Mouse (Mus musculus) T-helper 17 cell (primary cell): Measurements from ENCODE around the gene Mid1.

ENCODE experiments used
- in situ Hi-C, 2 experiments: fragments of 300-600 bp; cut with MboI, MseI; formaldehyde crosslinking; loops; 1 replicate in 1 of 2; 2 replicates in 1 of 2; pipeline ENCODE4 v1.15.1; 2025; ENCODE audit warnings: high pct_unique_total_duplicates in 2 of 2

The Mid1 gene

DNA sequence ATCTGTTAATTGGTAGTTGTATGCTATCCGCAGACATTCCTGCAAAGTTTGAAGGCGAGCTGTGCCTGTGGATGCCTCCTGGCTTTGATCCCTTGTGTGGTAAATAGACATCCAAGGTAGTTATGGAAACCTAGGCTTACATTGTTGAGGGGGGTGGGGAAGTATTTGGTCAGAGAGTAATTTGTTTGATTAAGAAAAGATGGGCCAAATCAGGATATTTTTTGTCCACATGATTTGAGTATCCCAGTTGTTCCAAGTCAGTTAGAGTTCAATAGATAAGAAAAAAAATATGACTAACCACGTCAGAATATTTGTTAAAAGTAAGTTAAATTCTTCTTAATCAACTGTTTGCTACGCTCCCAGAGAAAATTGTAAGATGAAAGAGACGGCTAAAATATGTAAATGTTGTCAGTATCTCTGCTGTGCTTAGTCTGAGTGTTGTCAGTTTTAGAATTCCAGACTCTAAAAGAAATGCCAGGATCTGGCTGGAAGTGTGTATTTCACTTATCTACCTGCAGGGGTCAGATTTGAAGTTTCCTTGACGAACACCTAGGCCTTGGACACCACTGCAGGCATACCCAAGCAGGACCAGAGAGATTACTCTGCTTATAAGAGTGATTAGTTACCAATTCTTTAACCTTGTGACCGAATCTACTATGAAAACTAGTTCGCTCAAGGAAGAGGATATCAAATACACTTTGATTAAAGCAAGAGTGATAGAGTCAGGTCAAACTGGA lies 198.7 kb downstream of the Mid1 start:
- in situ Hi-C loops: loop anchor here in 1 of 2 experiments (10.0 kb wide), 1 partner anchor 81 kb away; no protein-coding TSS in a partner anchor

DNA sequence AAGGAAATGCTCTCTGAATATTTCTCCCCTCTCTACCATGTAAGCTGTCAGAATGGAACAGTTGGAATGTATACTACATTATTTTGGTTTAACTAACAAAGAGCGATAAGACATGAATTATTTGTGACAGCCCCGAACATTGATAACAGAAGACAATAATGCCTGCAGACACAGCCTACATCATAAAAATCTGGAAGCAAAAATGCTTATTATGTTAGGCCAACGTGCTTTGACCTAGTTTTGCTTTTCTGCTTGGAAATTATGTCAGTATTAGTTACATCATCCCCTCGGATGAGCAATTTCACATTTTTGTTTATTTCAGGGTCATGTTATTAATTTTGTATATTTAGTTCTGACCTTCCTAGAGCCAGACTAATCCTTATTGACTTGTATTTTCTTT lies 205.5 kb downstream of the Mid1 start:
- in situ Hi-C loops: no loop called here

DNA sequence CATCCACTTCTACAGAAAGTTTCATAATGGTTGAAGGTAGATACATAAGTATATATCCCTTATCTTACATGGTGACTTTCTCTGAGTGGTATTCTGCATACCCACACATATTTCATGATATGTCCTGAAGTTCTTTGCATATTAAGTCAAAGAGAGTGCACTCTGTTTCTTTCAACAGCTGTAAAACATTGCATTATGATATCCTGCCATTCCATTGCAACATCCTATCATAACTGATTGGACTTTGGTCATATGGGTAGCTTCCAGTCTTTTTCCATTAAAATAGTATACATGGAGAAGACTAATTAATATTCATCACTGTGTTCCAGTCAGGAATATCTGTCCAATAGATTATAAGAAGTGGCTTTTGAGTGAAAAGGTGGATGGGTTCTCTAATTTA lies 207.1 kb downstream of the Mid1 start:
- in situ Hi-C loops: no loop called here

DNA sequence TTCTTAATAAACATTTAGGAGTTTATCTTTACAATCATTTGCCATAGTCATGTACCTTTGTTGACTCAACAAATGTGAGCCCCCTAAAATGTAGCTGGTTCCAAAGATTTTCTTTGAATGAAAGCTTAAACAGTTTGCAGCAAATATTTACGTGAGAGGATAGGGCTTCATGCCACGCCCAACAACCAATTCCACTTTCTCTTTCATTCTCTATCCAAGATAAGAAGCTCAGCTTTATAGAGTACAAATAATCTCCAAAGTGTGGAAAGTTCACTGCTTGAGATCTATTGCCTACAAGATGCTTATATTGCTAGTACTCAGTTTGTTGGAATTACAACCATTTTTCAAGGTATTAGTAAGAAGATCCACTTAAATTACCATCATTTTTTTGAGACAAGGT lies 207.6 kb downstream of the Mid1 start:
- in situ Hi-C loops: no loop called here

DNA sequence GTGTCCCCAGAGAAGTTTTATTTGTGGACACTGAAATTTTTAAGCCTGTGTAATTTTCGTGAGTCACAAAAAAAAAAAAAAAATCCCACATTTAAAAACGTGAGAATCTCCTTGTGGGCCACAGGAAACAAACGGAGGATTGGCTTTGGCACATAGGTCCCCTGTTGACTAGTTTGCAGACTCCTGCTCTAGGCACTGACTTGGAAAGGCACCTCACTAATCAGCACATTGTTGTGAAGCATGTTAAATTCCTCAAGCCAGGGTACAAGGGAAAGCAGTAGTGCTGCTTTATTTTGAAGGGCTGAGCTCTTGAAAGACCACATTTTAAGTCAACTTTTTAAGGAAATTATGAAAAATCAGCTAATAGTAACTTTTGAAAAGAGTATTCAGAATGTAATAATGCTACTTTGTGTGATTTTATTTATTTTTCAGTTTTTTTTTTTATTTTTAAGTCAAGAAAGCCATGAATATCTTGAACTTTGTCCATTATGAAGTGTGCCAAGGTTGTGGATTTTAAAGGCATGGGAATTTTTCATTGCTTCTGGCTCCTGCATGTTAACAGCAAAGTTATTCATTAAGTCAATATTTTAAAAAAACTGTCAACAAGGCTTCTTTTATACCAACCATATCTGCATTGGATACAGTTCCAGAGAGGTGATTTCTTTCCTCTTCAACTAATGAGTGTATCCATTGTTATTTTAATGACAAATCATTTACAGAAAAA lies 214.4 kb downstream of the Mid1 start:
- in situ Hi-C loops: no loop called here

DNA sequence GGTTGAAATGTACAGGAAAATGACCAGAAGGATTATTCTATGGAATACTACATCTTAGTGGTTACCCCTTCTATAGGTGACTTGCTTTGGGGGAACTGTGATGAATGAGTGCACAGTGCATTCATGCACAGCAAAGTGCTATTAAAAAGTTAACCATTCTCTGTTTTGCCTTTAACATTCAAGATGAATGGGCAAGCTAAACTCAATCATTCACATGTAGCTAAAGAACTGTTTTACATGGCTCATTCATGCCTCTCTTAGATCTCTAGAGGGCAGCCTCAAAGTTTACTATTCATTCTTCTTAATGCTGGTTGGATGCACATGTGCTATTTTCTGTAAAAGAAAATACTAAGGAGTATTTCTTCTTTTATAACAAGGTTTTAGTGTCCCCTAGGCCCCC lies 217.9 kb downstream of the Mid1 start:
- in situ Hi-C loops: no loop called here

DNA sequence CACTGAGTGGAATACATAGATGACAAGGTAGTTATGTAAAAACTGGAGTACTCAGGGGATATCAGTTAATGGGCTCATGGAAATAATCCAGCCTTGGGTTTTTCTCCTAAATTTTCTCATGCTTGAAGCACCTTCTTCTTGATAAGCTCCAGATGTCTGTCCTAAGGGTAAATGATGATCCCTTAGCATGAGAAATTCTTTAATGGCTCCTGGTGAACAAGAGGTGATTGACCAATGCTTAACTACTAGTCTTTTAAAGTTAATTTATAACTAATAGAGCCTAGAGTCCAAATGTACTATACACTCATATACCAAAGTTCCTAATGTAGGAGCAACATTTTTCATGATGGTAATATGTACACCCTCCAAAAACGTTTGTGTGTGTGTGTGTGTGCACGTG lies 218.7 kb downstream of the Mid1 start:
- in situ Hi-C loops: no loop called here

DNA sequence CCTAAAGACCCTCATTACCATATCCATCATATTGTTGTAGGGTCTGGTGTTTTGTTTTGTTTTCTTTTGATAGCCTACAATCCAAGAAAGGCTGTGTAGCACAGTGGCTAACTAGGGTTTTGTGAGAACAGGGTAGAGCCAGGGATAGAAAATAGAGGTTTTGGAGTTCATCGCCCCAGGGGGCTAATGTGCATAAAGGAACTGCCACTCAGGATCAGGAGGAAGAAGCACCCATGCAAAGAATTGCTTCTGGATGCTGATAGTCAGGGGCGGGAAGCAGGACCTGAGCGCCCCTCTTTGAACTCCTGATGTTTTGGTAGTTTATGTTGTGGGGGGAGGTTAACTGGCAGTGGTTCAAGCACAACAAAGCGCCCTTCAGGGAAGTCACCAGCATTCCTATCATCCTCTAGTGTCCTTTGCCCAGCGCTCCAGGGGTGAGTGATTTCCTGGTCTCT lies 221.1 kb downstream of the Mid1 start:
- in situ Hi-C loops: no loop called here

DNA sequence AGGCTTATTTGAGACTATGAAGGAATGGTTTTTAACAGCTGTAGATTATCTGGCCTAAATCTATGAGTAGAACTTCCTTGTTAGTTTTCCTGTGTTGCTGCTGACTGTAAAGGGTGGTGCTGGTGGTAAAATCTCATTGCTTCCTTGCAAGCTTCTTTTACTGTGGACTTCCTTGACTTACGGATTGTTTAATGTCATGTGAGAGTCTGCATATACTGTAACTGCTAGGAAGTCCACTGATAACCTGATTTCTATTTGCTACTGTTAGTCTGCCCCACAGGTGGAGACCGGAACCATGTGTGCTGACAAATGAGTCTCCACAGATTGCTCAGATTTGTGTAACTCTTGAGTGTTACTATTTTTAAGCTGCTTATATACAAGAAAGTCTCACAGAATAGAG lies 224.9 kb downstream of the Mid1 start:
- in situ Hi-C loops: no loop called here

DNA sequence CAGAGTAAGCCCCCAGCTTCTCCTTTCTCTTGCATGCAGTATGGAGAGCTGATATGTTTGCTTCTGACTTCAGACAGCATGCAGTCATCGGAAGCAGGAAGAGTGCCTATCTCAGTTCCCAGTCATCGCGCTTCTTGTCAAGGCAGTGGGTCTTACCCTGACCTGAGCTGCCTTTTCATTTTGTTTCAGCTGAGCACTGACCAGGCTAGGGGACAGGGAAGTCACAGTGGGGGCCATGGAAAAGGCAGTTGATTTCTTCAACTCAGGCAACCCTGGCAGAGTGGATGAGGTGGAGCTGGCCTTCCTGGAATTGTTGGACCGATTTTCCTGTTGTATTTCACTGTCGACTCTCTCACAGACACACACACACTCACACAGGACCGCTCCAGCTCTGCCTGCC lies 230.7 kb downstream of the Mid1 start:
- in situ Hi-C loops: no loop called here

DNA sequence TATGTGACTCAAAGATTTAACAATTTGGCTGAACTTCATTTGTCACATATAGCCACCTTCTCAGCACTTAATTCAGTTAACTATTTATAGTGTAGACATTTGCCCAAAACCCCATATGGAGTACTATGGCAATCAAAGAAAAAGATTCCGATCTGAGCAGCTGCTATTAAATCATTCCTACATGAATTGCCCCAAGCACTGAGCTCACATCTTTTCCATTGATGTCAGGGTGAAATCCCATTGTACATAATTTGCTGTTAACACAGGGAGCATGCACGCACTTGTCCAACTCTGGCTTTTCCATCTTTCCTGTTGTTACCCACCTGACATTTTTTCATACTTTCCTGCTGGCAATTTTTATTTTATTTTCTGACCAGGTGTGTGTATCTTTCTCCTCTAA lies 237.5 kb downstream of the Mid1 start:
- in situ Hi-C loops: no loop called here

DNA sequence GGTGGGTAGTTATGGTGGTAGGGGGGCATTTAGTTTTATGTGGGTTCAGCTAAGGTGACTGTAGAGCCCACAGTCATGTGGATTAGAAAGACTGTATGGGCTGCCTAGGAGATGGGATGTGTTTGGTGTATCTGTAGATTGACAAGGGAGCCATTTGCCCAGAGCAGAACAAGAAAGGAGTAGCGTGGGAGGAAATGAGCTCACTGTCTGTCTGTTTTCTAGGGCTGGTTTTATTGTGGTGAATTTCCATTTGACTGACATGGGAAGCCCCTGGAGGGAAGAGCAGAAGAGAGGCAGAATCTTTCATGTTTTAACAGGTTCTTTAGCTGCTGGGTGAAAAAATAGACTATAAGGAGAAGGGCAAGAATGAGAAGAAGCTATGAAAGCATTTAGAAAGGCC lies 238.4 kb downstream of the Mid1 start:
- in situ Hi-C loops: no loop called here

DNA sequence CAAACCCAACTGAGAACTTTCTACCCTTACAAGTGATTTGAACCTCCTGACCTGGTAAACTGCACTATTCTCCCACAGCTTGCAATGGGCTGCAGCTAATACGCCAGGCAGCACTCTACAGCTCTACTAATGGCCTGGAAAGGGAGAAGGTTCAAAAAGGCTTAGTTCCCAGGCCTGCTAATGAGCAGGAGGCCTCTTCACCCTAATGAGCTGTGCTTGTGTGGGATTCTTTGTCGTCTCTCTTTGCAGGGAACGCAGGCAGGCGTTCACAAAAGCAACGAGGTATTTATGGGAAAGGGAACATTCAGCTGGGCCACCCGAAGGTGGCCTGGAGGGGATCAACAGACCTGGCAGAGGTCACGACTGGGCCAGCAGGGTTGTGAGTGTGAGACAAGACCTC lies 240.6 kb downstream of the Mid1 start:
- in situ Hi-C loops: no loop called here

DNA sequence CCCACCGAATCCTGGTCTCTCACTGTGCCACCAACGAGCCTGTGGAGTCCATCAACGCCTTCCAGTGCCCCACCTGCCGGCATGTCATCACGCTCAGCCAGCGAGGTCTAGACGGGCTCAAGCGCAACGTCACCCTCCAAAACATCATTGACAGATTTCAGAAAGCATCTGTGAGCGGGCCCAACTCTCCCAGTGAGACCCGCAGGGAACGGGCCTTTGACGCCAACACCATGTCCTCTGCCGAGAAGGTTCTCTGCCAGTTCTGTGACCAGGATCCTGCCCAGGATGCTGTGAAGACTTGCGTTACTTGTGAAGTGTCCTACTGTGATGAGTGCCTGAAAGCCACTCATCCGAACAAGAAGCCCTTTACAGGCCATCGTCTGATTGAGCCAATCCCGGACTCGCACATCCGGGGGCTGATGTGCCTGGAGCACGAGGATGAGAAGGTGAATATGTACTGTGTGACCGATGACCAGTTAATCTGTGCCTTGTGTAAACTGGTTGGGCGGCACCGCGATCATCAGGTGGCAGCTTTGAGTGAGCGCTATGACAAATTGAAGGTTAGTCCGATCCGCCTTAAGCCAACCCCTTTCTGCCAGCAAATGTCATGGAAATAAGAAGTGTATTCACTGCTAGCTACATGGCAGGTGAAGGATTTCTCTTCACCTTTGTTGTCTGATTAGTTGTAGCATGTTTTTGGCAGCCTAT lies 242.3 kb downstream of the Mid1 start:
- in situ Hi-C loops: no loop called here

DNA sequence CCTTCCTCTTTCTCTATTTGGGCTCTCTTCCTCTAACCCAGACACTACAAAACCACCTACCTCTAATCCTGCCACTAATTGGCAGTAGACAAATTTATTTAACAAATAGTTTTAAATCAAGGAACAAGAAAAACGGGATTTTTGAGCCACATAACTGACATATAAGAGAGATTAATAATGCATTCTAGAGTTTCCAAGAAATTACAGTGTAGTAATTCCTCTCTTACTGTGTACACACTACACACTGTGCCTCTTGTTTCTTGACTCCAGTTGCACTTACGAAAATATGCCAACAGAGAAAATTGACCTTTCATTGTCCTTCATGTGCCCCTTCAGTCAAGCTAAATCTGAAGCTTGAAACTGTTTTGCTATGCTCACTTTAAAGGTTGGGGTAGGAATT lies 245.9 kb downstream of the Mid1 start:
- in situ Hi-C loops: no loop called here

DNA sequence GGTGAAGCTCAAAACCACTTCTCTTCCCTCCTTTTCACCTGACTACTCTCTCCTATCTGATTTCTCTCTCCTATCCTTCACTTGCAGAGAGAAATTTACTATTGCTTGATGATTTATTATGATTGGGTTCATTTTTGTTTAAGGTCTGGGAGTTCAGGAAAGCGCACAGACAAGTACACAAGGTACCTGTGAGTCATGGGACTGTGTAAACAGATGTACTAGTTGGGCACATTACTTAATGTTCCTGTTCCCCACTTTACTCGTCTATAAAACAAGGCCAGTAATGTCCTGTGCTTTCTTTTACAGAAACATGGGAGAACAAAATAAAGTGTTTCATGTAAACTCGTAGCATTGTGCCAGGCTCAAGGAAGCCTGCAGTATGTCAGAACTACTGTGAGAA lies 248.2 kb downstream of the Mid1 start:
- in situ Hi-C loops: no loop called here

DNA sequence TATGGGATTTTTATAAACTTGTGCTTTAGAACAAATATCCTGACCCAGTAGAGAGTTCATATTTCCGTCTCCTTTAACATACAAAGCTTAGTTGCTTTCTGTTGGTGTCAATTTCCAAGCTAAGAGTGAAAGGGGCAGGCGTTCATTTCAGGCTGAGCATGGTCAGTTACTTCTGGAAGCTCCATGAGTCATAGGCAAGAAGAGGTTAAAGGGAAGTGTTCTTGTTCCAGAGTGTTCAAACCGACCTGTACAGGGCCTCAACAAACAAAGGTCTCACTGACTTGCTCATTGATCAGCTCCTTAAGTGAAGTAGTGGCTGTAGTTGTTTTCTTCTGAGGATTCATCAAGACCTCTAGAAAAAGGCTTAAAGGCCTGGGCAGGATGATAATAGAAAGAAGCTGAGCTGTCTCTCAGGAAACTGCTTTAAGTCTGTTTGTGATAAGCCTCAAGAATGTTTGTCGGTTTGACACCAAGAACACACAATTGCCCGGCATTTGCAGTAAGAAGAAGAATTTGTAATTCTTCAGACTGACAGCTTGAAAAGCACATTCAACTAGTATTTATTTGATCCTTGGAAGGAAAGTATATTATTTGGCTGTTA lies 252.2 kb downstream of the Mid1 start:
- in situ Hi-C loops: no loop called here

DNA sequence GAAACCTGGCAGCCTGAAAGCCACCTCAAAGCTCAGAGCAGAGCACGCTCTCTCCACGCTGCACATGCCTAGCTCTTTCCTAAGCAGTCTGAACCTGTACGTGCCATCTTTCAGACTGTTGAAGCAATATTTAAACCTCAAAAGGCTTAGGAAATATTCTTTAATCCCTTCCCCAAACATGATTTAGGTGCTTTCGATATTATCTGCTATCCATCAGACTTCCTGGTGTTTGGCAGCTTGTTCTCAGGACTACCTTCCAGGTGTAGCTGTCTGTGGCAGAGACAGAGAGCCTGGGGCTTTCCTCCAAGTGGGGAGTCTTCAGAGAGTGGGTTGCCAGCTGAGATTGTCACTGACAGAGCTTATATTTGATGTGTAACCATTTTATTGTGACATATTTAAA lies 255.5 kb downstream of the Mid1 start:
- in situ Hi-C loops: loop anchor here in 1 of 2 experiments (10.0 kb wide), 1 partner anchor 726 kb away; no protein-coding TSS in a partner anchor

DNA sequence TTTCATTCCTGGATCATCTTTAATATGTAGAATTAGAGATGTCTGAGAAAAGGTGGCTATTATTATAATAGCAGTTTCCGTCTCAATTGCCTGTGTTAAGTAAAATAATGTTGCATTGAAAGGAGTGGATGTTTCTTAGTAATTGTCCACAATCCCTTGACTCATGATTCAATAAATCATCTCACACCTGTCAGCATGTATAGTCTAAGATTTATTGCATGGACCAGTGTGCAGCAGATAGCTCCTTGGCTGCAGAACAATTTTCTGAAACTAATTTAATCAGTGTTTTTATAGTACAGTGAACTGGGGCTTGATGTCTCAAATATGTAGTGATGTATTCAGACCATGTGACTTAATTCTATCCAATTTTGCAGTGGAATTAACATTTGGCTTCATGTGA lies 265.6 kb downstream of the Mid1 start:
- in situ Hi-C loops: no loop called here

DNA sequence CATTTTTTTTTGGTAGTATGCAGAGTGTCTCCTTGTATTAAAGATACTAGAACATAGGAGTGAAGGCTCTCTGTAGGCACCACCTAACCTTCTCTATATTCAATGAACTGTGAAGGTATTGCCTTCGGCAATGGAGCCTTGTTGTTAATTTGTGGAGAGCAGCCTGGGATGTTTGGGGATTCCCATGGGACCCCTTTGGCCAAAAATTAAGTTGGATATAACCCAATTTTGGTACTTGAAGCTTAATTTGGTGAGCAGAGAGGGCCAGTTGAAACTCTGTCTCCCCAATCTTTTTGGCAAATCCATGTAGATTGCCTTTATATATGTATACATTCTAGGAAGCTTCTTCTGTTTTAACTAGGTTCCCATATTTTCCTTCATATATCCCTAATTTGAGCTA lies 284.3 kb downstream of the Mid1 start:
- in situ Hi-C loops: loop anchor here in 1 of 2 experiments (10.0 kb wide), 1 partner anchor 85 kb away; no protein-coding TSS in a partner anchor

DNA sequence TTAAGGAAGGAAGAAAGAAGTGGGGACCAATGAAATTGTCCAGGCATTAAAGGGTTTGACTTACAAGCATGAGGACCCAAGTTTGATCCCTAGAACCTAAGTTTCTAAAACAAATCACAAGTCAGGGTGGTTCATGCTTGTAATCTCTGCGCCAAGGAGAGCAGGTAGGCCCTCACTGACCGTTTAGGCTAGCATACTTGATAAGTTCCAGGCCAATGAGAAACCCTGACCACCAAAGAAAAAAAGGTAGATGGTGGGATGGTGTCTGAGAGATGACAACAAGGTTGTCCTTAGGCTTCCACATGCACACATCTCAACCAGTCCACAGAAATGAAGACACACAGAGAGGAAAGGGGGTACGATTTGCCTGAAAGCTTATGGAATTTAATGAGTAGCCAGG lies 284.8 kb downstream of the Mid1 start:
- in situ Hi-C loops: loop anchor here (10.0 kb wide), 2 partner anchors 55 to 85 kb away; no protein-coding TSS in a partner anchor

DNA sequence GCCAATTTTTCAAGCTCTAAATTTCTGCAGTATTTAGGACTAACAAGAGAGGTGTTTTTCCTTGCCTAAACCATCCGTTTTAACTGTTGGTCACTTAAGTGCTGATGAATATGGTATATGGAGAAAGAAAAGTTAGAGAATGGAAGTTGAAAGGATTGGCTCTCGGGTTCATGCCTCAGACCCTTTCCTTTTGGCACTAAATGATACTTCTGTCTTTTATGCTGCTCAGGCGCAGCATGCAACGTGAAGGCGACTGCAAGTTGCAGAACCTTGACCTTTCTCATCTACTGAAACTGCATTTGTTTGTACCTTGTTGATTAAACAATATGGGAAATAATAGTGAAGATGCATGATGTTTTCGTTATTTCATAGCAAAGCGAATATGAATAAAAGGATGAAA lies 285.5 kb downstream of the Mid1 start:
- in situ Hi-C loops: loop anchor here (10.0 kb wide), 1 partner anchor 54 kb away; no protein-coding TSS in a partner anchor
